Mouse (Mus musculus) erythroblast, embryonic 14.5 days (primary cell): ENCODE results near the gene Fblim1.

Experiments used
- GATA1 ChIP-seq: IDR thresholded peaks from 2 replicates; pipeline ENCODE4 v1.6.1; 2012; ENCODE audit warnings: low read length, inconsistent platforms, mixed read lengths
- TAL1 ChIP-seq: IDR thresholded peaks from 3 replicates; pipeline ENCODE4 v1.6.1; 2012; ENCODE audit warnings: low read length, inconsistent platforms, mixed read lengths

GRCm38 (mm10) chr4:141543593-141543992, 62.3 kb downstream of the Fblim1 start:
- TF ChIP-seq GATA1 (no peak), TAL1 (no peak)
